Mouse (Mus musculus) gastrocnemius, adult 8-10 months (tissue): ENCODE results near the gene Tmem170b. TPM values are rescaled to one million over a fixed set of nuclear protein-coding genes. Genes with fewer than 3 reads are reported as not detected.
"Not testable (repeated sequence)": the region's sequence is repeated elsewhere in the genome, so short reads cannot be mapped to it uniquely, and the experiment has no call there.

Source experiments
- DNase-seq, 2 experiments: peaks; one replicate each; pipeline ENCODE4 v3.0.0; 2022; ENCODE audit warnings: low spot score in 2 of 2
- total RNA-seq, 4 experiments: library from RNA; stranded (reverse); gene quantifications; 2 replicates each; pipeline ENCODE4 v1.2.4; 2022

Tmem170b gene
- total RNA-seq, 4 experiments from 2014 or later = 32.3 to 40.8 (median 32.4) TPM

DNA sequence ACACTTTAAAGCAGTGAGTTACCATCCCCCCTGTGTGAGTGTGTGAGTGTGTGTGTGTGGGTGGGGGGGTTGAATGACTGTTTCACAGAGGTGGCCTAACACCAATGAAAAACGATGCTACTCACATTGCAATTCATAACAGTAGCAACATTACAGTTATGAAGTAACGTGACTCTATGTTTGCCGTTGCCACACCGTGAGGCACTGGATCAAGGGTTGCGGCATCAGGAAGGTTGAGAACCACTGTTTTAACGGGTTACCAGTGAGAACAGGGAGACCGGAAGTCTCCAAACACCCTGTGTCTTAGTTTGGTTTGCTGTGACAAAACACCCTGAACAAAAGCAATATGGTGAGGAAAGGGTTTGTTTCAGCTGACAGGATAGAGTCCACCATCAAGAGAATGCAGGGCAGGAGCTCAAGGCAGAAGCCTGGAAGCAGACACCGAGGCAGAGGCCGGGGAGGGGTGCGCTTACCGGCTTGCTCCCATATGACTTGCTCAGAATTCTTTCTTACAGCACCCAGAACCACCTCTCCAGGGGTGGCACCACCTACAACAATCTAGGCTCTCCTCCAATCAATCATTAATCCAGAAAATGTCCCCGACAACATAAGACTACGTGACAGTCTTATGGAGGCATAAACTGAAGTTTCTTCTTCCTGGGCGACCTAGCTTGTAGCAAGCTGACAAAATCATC, 57.9 kb downstream of the Tmem170b start:
- DNase-seq = no peak

DNA sequence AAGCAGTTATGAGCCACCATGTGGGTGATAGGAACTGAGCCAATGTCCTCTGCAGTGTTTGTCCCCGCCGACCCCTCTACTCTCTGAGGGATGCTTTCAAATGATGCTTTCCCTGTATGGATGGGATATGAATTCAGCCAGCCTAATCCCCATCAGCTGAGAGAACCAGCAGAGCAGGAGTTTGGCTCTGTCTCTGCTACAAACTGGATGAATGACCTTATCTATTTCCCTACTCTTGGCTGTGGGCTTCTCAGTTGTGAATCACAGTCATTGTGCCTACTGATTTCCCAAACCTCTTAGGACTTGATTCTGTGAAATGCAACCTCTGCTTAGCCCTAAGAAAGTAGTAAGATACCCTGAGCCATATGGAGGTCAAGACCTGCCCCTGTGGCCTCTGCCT, 64.2 kb downstream of the Tmem170b start:
- DNase-seq = no peak

DNA sequence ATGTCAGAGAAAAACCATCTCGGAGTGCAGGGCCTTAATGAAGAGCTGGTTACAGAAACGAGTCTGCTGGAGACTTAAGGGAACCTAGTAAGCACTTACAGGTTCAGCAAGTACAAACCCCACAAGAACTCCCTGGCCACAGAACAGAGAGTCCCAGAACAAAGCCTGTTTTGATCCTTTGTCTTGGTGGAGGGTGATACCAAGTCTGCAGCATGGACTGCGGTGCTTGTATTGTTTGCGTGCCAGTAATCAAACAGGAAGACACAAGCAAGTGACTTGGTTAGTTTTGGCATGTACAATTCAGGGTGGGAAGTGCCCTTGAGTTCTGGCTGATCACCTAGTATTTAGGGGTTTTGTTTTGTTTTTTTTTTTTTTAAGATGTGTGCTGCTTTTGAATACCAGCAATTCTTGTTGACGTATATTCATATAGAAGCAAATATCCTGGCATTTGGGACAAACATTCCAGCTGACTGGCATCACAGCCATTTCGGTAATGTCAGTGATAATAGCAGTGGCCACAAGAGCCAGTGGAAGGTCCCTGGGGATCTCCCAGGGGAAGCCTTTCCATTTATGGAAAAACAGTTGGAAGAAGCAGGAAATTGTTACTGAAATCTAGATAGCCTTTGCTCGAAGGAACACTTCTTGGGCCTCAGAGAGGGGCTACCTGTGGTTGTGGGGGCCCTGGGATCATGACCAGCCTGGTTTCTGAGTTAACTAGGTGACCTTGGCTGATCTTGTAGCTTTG, 64.9 kb downstream of the Tmem170b start:
- DNase-seq = no peak

DNA sequence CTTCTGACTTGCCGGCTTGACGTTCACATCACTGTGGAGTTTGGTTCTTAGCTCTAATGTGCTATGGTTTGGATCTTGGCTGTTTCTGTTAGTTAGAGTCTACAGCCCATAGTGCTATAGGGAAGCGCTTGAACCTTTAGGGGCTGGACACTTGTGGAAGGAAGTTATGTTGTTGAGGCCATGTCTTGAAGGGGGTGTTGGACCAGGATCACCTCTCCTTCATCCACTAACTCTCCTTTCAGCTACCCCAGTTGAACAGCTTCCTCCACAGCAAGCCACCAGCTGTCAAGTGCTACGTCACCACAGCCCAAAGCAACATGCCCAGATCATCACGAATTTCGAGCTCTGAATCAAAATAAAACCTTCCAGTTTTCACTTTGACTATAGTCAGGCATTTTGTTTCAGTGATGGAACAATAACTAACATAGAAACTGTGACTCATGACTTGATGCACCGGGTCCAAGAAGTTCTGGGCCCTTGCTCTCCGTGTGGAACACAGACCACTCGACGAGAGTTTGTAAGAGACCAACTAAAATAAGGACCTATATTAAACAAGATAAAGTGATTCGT, 65.5 kb downstream of the Tmem170b start:
- no peak for DNase-seq

DNA sequence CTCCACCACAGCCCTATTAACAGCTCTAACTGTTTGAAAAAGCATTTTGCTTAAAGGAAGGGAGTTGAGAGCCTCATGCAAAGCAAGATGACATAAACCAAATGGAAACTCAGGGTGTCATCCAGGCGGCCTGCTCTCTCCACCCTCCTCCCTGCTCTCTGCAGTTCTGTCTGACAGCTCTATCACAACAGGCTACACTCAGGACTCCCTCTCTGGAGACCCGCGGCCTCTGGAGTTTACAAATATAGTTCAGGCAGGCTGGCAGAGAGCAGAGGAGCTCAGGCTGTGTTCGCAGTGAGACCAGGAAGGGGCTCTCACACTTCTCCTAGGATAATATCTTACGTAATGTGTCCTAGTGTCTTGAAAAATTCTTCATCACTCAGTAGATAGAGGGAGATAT, 67.2 kb downstream of the Tmem170b start:
- DNase-seq = not testable (repeated sequence)

DNA sequence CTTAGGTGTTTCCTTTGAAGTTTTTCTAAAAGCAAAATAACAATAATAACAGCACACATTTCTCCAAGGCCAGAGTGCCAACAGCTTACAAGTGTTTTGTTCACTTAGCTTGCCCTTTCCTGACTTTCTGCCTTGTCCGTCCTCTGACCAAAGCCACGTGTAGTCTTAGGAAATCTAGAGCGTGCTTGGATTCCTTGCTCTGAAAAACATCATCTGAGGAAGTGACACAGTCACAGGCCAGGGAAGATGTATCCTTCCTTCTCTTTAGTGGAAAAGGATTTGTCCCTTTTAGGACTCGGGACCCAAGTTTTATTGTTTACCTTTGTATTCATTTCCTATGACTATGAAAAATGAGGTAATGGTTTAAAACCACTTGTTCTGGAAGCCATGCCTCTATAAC, 67.8 kb downstream of the Tmem170b start:
- no peak for DNase-seq

DNA sequence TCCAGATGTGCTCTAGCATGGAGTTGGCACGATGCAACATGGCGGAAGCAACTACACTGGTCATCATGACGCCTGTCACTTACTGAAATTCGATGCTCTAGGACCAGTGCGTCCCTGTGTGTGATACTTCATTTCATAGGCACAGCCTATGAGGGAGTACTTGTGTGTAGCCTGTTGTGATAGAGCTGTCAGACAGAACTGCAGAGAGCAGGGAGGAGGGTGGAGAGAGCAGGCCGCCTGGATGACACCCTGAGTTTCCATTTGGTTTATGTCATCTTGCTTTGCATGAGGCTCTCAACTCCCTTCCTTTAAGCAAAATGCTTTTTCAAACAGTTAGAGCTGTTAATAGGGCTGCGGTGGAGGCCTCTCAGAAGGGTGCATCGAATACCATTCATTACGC, 68.9 kb downstream of the Tmem170b start:
- DNase-seq = not testable (repeated sequence)

DNA sequence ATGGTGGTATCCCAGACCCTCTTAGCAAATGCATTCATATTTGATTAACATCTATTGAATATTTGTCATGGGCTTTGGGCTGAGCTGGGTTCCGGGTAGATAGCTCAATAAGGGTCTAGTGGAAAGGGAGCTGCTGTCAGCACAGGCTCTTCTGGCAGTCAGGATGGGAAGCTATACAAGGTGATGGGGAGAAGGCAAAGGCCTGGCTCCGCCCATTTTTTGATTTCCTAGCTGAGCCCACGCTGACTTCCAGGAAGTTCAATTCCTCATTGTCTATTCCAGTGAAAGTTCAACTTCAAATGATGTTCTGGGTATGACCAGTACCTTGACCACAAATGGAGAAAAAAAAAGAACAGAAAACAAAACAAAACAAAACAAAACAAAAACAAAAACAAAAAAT, 69.8 kb downstream of the Tmem170b start:
- no peak for DNase-seq

DNA sequence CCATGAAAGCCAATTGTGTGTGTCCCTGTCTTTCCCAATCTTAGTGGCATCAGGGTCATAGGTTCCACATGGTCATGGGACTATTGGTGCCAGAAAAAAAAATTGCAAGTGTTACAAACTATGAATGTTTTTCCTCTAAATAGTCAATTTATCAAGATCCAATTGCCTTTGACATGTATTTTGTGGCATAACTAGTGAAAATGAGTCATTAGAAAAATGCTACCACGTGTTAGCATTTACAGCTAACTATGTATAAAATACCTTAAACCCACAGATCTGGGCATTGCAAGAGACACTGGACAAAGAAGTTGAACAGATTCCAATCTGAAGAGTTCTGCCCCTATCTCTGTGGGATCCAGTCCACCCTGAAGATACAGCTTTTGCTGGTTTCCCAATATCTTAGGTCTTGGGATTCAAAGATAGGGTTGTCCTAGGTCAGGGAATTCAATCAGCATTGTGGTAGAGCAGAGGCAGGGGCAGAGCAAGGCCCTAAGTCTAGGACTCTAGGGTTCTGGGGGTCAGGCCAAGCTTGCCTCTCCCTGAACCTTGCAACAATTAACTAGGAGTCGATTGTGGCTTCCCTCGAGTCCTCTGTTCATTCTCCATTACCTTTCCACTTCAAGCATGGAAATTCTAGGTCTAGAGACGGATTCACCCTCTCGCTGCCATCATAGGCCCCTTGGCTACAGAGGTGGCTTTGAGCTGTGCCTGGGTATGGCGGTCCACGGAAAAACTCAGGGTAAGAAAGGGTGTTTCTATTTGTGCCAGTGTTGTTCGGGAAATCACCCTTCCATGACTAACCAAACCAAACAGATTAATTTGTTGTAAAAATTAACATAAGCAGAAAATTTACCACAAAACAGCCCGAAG, 70.5 kb downstream of the Tmem170b start:
- DNase-seq = no peak

DNA sequence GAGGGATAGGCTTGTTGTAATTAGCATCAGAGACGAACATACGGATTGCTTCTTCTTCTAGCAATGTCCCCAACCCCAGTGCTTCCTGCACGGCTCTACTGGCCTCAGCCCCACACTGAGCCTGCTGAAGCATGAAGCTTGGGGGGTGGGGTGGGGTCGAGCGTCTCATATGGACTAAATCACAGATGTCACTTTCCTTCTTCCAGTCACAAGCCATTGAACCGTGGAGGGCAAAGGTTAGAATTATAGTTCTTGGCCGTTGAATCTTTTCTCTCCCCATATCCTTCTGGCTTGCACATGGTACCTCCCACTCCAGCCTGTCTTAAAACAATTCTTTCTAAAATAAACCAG, 71.1 kb downstream of the Tmem170b start:
- no peak for DNase-seq

DNA sequence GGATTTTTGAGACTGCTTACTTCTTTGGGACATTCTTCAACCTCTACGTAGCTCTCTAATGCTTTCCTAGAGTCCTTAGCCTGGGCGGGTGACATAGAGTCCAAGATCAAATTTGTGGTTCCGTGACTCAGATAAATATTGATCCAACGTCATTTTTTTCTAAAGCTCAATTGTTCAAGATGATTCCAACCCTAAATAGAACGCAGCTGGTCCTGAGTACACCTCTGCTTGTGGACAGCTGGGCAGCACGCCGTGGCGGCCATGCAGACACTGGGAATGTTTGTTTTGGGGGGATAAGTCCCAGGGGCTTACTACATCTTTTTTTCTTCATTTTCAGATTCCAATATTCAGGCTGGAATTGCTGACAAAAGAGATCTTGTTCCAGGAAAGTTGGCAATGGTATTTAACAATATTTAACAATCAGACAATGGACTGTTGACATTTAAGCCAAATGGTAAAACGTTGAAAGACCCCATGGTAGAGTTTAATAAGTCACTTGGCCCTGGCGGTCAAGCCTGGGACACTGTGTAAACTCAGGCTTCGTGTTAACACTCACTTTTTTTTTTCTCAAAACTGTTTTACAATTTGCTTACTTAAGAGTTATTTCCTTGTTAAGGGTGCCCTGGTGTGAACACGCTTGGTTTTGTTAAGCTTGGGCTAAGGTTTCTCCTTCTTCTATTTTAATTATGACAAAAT, 75.3 kb downstream of the Tmem170b start:
- DNase-seq = no peak

DNA sequence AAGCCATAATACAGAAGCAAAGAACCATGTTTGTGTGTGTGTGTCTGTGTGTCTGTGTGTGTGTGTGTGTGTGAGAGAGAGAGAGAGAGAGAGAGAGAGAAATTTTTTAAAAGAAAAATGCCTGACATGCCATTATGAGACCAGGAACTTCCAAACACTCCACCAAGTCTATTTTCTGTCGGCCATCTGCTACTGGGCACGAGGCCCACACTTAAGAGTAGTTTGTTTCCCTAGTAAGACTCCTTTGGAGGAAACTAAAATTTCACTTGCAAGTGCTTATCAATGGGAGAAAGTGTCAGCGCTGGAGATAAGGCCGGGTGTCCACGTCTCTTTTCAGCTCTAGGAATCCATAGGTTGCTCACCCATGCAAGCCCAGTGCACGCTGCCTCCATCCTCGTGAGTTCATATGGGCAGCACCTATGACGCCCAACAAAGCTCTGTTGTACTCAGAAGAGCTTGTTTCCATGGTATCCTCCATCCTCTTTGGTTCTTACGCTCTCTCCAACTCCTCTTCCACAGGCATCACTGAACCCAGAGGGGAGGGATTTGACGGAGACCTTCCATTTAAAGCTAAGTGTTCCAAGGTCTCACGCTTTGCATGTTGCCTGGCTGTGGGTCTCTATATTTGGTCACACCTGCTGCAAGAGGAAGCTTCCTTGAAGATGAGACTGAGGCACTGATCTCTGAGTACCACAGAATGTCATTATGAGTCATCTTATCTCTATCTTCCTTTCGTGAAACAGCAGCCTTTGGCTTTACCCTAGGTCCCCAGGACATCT, 76.8 kb downstream of the Tmem170b start:
- DNase-seq = no peak

DNA sequence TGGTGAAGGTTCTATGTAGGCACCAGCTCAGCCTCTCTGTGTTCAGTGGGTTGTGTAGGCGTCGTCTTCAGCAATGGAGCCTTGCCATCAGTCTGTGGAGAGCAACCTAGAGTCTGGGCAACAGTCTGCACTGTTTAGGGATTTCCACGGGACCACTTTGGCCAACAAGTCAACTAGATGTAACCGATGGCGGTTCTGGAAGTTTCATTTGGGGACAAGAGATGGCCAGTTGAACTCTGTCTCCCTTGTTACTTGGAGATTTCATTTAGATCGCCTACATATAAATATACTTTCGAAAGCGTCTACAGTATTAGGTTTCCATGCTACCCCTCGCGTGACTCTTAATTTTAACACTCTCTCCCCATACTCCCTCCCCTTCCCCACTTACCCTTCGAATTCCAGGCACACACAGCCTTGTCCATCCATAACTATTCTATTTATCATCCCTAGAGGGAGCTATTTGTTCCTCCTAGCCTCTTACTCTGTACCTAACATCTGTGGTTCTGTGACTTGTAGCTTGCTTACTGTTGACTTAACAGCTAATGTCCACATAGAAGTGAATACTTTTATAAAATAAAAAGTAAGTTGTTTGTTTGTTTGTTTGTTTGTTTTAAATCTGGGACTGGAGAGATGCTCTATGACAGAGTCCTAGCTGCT, 77.8 kb downstream of the Tmem170b start:
- DNase-seq = no peak

DNA sequence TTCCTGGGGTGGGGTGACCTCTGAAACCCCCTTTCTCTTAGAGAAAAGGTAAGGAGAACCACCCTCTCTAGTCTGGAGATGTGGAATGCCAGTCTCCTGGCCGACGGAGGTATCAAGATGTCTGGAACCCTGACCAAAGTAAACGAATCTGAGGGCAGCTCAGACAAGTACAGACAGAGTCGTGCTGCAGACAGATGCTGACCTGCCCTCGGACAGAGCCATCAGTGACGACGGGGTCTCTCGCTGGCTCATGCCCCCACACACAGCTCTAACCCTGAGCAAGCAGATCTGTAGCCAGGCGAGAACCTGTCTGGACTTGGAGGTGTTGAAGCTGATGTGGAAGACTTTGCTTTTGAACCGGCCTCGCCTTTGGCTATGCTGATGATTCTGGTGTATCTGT, 79.8 kb downstream of the Tmem170b start:
- no peak for DNase-seq

DNA sequence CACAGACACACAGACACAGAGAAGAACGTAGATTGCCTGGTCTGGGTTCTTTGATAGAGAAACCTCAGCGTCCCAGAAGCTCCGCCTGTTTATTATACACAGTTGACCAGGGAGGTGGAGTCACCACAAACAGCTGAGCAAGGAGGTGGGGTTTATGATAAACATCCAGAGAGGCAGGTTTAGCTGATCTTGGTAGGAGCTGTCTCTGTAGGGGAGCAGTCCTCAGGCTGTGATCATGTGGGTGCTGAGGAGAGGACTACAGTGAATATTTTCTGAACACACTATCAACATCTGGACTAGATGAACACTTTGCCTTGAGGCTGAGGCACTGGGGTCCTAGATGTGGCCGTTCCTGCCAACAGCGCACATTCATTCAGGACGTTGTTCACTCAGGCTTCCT, 83.3 kb downstream of the Tmem170b start:
- no peak for DNase-seq

DNA sequence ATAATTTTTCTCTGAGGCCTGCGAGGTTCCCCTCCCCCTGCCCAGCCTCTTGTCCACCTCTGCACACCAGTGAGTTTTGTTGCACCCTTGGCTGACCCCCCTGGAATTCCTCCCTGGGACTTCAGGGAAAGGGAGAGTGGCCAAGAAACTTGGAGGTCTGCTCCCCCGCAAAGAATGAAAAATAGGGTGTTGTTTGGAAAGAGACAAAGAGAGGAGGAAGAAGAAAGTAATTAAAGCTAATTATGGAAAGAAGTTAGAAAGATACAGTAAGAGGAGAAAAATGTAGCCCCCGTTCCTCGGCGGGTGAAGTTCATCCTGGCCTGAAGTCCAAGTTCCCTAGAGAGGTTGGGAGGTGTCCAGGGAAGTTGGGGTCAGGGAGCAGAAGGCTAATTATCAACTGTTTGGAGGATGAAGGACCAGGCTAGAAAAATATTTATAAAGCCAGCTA, 83.9 kb downstream of the Tmem170b start:
- DNase-seq = no peak
